Mouse (Mus musculus): ENCODE measurements at regions not wholly inside any gene's neighbourhood (a gene's known extent, or its start where the extent isn't known, plus 50 kb on each side); places are given as distances from the start of the nearest gene placed in this dataset.

GRCm38 (mm10) chr5:71177316-71177715 lies 81.7 kb upstream of the Gabra2 start:
- WGBS = 74% methylated on average over 2 of the region's 2 CpGs
- no peak overlapping the region for H3K4me2 ChIP-seq (replicated peaks)
- no peak overlapping the region for H3K4me3 ChIP-seq (replicated peaks; ENCODE audit: low read length)
- H3K27me3 ChIP-seq (ENCODE audit: control insufficient read depth, insufficient read depth, low read length) = no peaks in the 10 kb centered on the region
- DNase-seq (ENCODE audit: low spot score) = no peak
- no peak overlapping the region for H3K27ac ChIP-seq
- no peaks in the 10 kb centered on the region for H3K36me3 ChIP-seq (replicated peaks; ENCODE audit: control insufficient read depth, insufficient read depth)
- ATAC-seq (ENCODE audit: low FRiP score) = no peak
- no peaks in the 10 kb centered on the region for H3K4me1 ChIP-seq (replicated peaks; ENCODE audit: control insufficient read depth, insufficient read depth, low read length)
- H3K9me3 ChIP-seq (ENCODE audit: control insufficient read depth, low read length) = no peaks in the 10 kb centered on the region
- H3K9ac ChIP-seq = no peak overlapping the region

- Histone ChIP-seq H3K27me3 (ENCODE audit: control insufficient read depth, insufficient read depth, low read length) (no peaks in the 10 kb centered on the region), H3K9ac (no peak overlapping the region), H3K27ac (no peak overlapping the region), H3K36me3 (replicated peaks; ENCODE audit: control insufficient read depth, insufficient read depth) (no peaks in the 10 kb centered on the region), H3K4me3 (replicated peaks; ENCODE audit: low read length) (no peak overlapping the region), H3K4me2 (replicated peaks) (no peak overlapping the region), H3K9me3 (ENCODE audit: control insufficient read depth, low read length) (no peaks in the 10 kb centered on the region), H3K4me1 (replicated peaks; ENCODE audit: control insufficient read depth, insufficient read depth, low read length) (no peaks in the 10 kb centered on the region)
- 71% methylated on average over 4 of the region's 4 CpGs for WGBS
- ATAC-seq (ENCODE audit: low FRiP score) (no peak), DNase-seq (ENCODE audit: low spot score) (no peak)
Measured at GRCm38 (mm10) chr5:71170378-71170777, 74.7 kb upstream of the Gabra2 start.

Measured in hindbrain, embryonic 14.5 days (tissue).